Mouse (Mus musculus) brown adipose tissue, adult 24 weeks (tissue): ENCODE results near the gene 9130213A22Rik. TPM values are rescaled to one million over a fixed set of nuclear protein-coding genes. Genes with fewer than 3 reads are reported as not detected.

Experiments used
- H3K27ac ChIP-seq: fragments of 200-500 bp; replicated peaks from 2 replicates; pipeline ENCODE4 v1.5.1; 2012; ENCODE audit warnings: low read depth, mild to moderate bottlenecking, low read length
- H3K4me1 ChIP-seq: fragments of 200-500 bp; 2 replicates; pipeline ENCODE4 v1.6.1; 2012; ENCODE audit warnings: low read length, mixed read lengths; ENCODE audit not compliant: control insufficient read depth, insufficient read depth, insufficient read length
- H3K4me3 ChIP-seq: fragments of 200-500 bp; 2 replicates; pipeline ENCODE4 v1.5.1; 2012; ENCODE audit warnings: low read depth, mild to moderate bottlenecking, low read length, moderate library complexity; ENCODE audit not compliant: insufficient read depth
- polyA plus RNA-seq: library from polyadenylated mRNA; stranded (reverse); fragments of >200 nt; gene quantifications from 2 replicates; pipeline ENCODE4 v1.2.4, GENCODE M21; 2012; ENCODE audit not compliant: missing spikeins, insufficient read depth, insufficient read length

Gene 9130213A22Rik
- polyA plus RNA-seq, 1 experiment: 0.87 TPM

DNA sequence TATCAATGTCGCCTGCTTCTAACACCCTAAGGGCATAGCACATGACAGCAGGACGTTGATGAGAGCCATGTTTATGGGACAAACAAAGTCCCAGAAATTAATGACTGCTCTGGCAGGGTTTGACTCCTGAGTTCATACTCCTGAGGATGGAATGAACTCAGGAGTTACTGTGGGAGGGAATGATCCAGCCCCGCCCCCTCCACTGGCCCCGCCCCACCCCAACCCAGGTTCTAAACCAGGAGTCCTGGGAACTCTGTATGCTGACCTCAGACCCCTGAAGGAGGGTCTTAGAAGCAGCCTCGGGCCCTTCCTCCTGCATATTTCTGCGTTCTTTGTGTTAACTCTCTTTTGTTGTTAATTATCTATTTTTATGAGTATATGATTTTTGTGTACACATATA lies 36.8 kb downstream of the 9130213A22Rik start:
- Histone ChIP-seq H3K27ac (no peak overlapping the region), H3K4me3 (no peak overlapping the region), H3K4me1 (peaks cover 11% of the 10 kb centered on the region; the same call in 1 of the 2 replicates)

DNA sequence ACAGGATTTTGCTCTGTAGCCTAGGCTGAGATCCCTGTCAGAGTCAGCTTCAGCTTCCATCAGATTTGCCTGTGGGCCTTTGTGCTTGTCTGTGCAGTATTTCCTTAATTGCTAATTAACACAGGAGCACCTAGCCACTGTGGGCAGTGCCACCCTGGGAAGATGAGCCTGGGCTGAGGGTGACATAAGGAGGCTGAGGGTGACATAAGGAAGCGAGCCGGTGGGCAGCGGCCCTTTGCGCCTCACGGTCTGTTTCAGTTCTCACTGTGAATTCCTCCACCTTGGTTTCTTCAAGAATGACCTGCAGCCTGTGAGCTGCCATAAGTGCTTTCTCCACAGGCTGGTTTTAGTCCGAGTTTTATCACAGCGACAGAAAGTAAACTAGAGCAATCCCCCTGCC lies 40.8 kb downstream of the 9130213A22Rik start:
- H3K4me1 ChIP-seq: no peaks in the 10 kb centered on the region
- H3K4me3 ChIP-seq: no peak overlapping the region
- H3K27ac ChIP-seq: no peak overlapping the region

GRCm38 (mm10) chr11:69080855-69081222 lies 41.5 kb downstream of the 9130213A22Rik start:
- no peak overlapping the region for H3K27ac ChIP-seq
- H3K4me3 ChIP-seq: no peak overlapping the region
- H3K4me1 ChIP-seq: no peaks in the 10 kb centered on the region

GRCm38 (mm10) chr11:69080102-69080854 lies 42.1 kb downstream of the 9130213A22Rik start:
- Histone ChIP-seq H3K4me1 (no peaks in the 10 kb centered on the region), H3K4me3 (no peak overlapping the region), H3K27ac (no peak overlapping the region)

DNA sequence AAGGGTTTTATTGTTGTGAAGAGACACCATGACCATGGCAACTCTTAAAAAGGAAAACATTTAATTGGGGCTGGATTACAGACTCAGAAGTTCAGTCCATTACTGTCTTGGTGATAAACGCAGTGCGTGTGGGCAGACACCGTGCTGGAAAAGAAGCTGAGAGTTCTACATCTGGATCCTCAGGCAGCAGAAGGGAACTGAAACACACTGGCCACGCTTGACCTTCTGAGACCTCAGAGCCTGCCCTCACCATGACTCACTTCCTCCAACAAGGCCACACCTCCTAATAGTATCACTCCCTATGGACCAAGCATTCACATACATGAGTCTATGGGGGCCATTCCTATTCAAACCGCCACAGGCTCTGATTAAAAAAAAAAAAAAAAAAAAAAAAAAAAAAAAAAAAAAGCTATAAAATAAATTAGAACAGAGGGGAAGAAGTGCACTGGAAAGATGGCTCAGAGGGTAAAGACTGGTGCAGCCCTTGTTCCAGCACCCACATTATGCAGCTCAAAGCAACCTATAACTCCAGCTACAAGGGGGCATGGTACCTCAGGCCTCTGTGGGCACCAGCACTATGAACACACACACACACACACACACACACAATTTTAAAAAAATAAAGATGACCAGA lies 43.5 kb downstream of the 9130213A22Rik start:
- Histone ChIP-seq H3K4me3 (no peak overlapping the region), H3K4me1 (no peaks in the 10 kb centered on the region), H3K27ac (peak overlapping the region; percentile 53; the same call in 1 of the 2 replicates)

- Histone ChIP-seq H3K27ac (no peak overlapping the region), H3K4me1 (no peaks in the 10 kb centered on the region), H3K4me3 (no peak overlapping the region)
These were observed 44.3 kb downstream of the 9130213A22Rik start for GRCm38 (mm10) chr11:69078041-69078440.

DNA sequence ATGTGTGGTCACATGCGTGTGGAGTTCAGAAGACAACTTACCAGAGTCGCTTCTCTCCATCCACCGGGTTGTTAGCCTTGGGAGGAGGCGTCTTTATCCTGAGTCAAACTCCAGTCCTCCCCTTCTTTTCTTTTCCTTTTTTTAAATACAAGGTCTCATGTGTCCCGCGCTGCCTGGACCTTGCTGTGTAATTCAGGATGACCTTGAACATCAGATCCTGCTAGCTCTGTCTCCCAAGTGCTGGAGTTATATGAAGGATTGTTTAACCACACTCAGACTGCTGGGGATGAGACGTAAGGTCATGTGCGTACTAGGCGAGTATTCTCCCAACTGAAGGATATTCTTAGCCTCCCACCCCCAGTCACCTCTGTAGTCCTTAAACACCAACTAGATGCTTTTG lies 45.1 kb downstream of the 9130213A22Rik start:
- H3K4me1 ChIP-seq: no peaks in the 10 kb centered on the region
- H3K4me3 ChIP-seq: no peak overlapping the region
- H3K27ac ChIP-seq: no peak overlapping the region

GRCm38 (mm10) chr11:69076572-69076971 lies 45.8 kb downstream of the 9130213A22Rik start:
- H3K27ac ChIP-seq: no peak overlapping the region
- no peaks in the 10 kb centered on the region for H3K4me1 ChIP-seq
- no peak overlapping the region for H3K4me3 ChIP-seq

GRCm38 (mm10) chr11:69075764-69076479 lies 46.5 kb downstream of the 9130213A22Rik start:
- Histone ChIP-seq H3K4me1 (no peaks in the 10 kb centered on the region), H3K27ac (no peak overlapping the region), H3K4me3 (no peak overlapping the region)

- Histone ChIP-seq H3K27ac (no peak overlapping the region), H3K4me3 (no peak overlapping the region), H3K4me1 (no peaks in the 10 kb centered on the region)
These were observed 47.7 kb downstream of the 9130213A22Rik start for GRCm38 (mm10) chr11:69074776-69075069.

DNA sequence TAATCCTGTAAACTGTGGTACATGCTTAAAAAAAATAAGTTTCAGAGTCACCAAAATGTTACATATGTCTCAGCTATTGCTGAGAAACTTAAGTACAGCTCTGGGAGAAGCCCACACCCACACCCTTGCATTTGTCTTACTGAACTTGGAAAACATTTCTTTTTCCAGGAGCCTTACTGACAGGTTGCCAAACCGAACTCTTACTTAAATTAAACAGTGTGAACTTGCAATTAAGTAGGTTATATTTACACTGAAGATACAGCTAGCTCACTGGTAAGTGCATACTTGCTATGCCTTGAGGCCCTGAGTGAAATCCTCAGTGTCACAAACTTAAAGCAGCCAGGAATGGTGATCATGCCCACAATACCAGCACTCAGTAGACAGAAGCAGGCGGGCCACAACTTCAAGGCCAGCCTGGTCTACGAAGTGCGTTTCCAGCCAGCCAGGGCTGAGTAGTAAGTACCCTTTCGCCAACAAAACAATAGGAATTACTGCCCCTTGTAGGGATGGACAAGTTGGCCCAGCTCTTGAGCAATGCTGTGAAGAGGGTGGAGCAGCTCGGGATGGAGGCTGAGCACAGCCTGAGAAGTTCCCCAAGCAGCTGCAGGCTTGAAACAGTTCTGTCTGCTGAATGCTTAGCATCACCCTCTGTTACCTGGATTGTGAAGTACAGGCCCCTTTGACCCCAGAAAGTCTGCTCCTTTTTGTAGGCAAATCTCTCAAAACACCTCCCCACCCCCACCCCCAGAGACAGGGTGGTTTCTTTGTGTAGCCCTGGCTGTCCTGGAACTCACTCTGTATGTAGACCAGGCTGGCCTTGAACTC lies 48.2 kb downstream of the 9130213A22Rik start:
- Histone ChIP-seq H3K4me3 (no peak overlapping the region), H3K27ac (peak overlapping the region; percentile 17; the same call in 1 of the 2 replicates), H3K4me1 (no peaks in the 10 kb centered on the region)

DNA sequence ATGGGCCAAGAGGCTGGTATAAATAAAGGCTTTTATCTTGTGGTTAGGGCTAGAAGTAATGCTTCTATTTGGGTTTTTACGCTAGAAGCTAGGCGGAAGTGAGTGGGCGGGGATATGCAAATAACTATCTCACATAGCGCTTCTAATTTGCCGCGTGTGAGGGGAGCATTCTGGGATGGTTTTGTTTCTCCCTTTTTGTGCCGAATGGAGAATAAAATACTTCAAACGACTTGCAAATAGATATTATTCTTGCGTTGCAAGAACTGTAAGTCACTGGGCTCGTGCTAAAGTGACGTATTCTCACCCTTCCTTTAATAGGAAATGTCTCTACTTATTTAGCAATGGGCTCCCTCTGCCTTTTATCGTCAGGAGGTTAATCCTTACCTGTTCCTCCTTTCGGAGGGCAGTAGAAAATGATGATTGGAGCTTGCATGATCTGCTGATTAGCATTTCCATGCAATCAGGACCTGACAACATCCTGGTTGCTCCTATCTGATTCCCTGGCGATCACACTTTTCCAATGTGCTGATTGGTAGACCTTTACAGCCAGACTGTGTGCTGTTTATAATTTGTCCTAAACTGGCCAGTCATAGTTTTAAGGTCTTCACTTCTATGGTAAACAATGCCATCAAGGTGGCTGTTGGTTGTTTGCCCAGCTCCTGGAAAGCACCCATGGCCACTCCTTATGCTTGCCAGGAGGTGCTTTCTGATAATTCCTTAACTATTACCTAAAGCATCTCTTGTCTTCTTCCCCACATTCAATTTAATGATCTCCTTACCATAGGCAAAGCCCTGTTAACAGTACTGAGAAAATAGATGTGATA lies 49.1 kb downstream of the 9130213A22Rik start:
- Histone ChIP-seq H3K27ac (peak overlapping the region; percentile 95), H3K4me1 (no peaks in the 10 kb centered on the region), H3K4me3 (peak overlapping the region; percentile 31)

DNA sequence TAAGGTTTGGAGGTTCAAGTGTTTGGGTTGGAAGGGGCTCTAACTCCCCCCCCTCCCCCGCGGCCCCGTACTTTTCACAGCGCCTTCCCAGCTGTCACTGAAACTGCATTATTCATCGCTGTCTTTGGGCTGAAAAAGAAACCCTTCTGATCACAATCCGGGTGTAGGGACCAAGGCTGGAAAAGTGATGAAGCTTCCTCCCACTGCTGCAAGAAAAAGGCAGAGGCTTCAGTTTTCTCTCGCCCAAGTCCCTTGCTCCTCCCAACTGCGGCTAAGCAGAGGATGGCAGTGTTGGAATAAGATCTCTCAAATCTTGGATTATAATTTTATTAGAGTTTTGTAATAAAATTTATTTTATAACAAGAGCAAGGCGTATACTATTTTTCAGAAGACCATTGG lies 49.7 kb downstream of the 9130213A22Rik start:
- no peaks in the 10 kb centered on the region for H3K4me1 ChIP-seq
- peak overlapping the region; percentile 11 for H3K4me3 ChIP-seq
- no peak overlapping the region for H3K27ac ChIP-seq

GRCm38 (mm10) chr11:69072234-69072633 lies 50.2 kb downstream of the 9130213A22Rik start:
- no peak overlapping the region for H3K27ac ChIP-seq
- H3K4me1 ChIP-seq: no peaks in the 10 kb centered on the region
- no peak overlapping the region; the same call in 1 of the 2 replicates for H3K4me3 ChIP-seq
